Mouse (Mus musculus) limb, embryonic 13.5 days (tissue): ENCODE data around the gene B3gnt4. TPM values are rescaled to one million over a fixed set of nuclear protein-coding genes. Genes with fewer than 3 reads are reported as not detected.

Experiments used
- ATAC-seq: fragments of 200-750 bp; cut with Nextera tagmentation; 2 replicates; pipeline ENCODE4 v1.8.0; 2017; ENCODE audit warnings: low read depth, moderate number of reproducible peaks, moderate TSS enrichment; ENCODE audit not compliant: low FRiP score
- H3K27ac ChIP-seq: fragments of 300-500 bp; sonication (generic); 2 replicates; pipeline ENCODE4 v1.5.1; 2015; ENCODE audit warnings: inconsistent platforms, mild to moderate bottlenecking, moderate library complexity
- H3K27me3 ChIP-seq: fragments of 300-500 bp; sonication (generic); 2 replicates; pipeline ENCODE4 v1.6.1; 2015; ENCODE audit warnings: mild to moderate bottlenecking, inconsistent platforms
- H3K36me3 ChIP-seq: fragments of 300-500 bp; sonication (generic); 2 replicates; pipeline ENCODE4 v1.6.1; 2015; ENCODE audit warnings: inconsistent platforms, mild to moderate bottlenecking, moderate library complexity
- H3K4me1 ChIP-seq: fragments of 300-500 bp; sonication (generic); 2 replicates; pipeline ENCODE4 v1.6.1; 2015; ENCODE audit warnings: inconsistent platforms
- H3K4me2 ChIP-seq: fragments of 300-500 bp; sonication (generic); replicated peaks from 2 replicates; pipeline ENCODE4 v1.6.1; 2015; ENCODE audit warnings: inconsistent platforms, mild to moderate bottlenecking, moderate library complexity
- H3K4me3 ChIP-seq: fragments of 300-500 bp; sonication (generic); 2 replicates; pipeline ENCODE4 v1.5.1; 2015; ENCODE audit warnings: moderate library complexity, mild to moderate bottlenecking, inconsistent platforms
- H3K9ac ChIP-seq: fragments of 300-500 bp; sonication (generic); 2 replicates; pipeline ENCODE4 v1.6.1; 2015; ENCODE audit warnings: mild to moderate bottlenecking, inconsistent platforms
- H3K9me3 ChIP-seq: fragments of 300-500 bp; sonication (generic); 2 replicates; pipeline ENCODE4 v1.6.1; 2016; ENCODE audit warnings: inconsistent platforms
- WGBS: fragments of 180-500 bp; shearing (Covaris S2); methylation state at CpG from one replicate; pipeline ENCODE4 v1.1.7; 2015; 5-methylcytosine and 5-hydroxymethylcytosine counted together
- polyA plus RNA-seq: library from polyadenylated mRNA; unstranded; fragments of >200 nt; fragmentation: Nextera tagmentation; extraction: Ambion mirVana; gene quantifications from 2 replicates; pipeline ENCODE4 v1.2.1, GENCODE M21; 2015

B3gnt4 gene
- 0.50 and 1.4 TPM in 2 replicates for polyA plus RNA-seq

GRCm38 (mm10) chr5:123510160-123510559 lies at the start of gene B3gnt4:
TSS of gene B3gnt4 (plus strand) at chr5:123510460.
- Histone ChIP-seq H3K36me3 (peaks cover 40% of the 10 kb centered on the region), H3K4me2 (peak within 1 kb of the TSS; percentile 88), H3K27ac (no peak within 1 kb of the TSS), H3K4me3 (no peak within 1 kb of the TSS), H3K27me3 (peaks cover 34% of the 10 kb centered on the region), H3K9ac (no peak within 1 kb of the TSS), H3K4me1 (peaks cover 16% of the 10 kb centered on the region), H3K9me3 (no peaks in the 10 kb centered on the region)
- ATAC-seq = no peak
- 90% methylated on average over 5 of the region's 5 CpGs for WGBS

DNA sequence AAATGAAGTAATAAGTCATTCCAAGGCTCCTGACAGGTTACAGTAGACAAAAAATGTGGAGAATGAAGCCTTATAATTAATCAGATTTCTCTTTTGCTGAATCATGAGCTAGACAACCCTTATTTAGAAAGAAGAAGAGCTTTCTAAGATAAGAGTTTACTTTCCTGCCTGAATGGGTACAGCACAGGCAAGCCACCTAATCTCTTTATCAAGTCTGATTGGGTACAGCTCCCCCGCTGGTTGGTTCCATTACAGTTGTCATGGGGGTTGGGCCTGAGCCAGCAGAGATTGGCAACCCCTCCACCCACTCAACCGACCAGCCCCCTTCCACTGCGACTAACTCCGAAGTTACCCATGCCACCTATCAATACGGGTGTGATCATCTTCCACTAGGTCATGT lies 48.8 kb upstream of the B3gnt4 start:
- WGBS = 68% methylated on average over 5 of the region's 5 CpGs
- H3K9me3 ChIP-seq = no peaks in the 10 kb centered on the region
- no peaks in the 10 kb centered on the region for H3K27me3 ChIP-seq
- no peaks in the 10 kb centered on the region for H3K4me1 ChIP-seq
- peaks cover 17% of the 10 kb centered on the region for H3K36me3 ChIP-seq
- no peak overlapping the region for H3K4me2 ChIP-seq
- no peak for ATAC-seq
- no peak overlapping the region for H3K9ac ChIP-seq
- no peak overlapping the region for H3K27ac ChIP-seq
- H3K4me3 ChIP-seq = no peak overlapping the region

- Histone ChIP-seq H3K4me3 (no peak overlapping the region), H3K9ac (no peak overlapping the region), H3K27ac (no peak overlapping the region), H3K4me1 (no peaks in the 10 kb centered on the region), H3K36me3 (no peaks in the 10 kb centered on the region), H3K9me3 (no peaks in the 10 kb centered on the region), H3K27me3 (no peaks in the 10 kb centered on the region), H3K4me2 (no peak overlapping the region)
- 83% methylated on average over 1 of the region's 1 CpGs for WGBS
- no peak for ATAC-seq
Observed at GRCm38 (mm10) chr5:123464638-123465037, 45.6 kb upstream of the B3gnt4 start.

- Histone ChIP-seq H3K4me2 (peak overlapping the region; percentile 50), H3K4me1 (peaks cover 5% of the 10 kb centered on the region; the same call in 1 of the 2 replicates), H3K4me3 (no peak overlapping the region), H3K9ac (peak overlapping the region; percentile 13; the same call in 1 of the 2 replicates), H3K9me3 (no peaks in the 10 kb centered on the region), H3K27me3 (no peaks in the 10 kb centered on the region), H3K36me3 (no peaks in the 10 kb centered on the region), H3K27ac (no peak overlapping the region)
- WGBS = 25% methylated on average over 10 of the region's 10 CpGs
- ATAC-seq = no peak
Observed at GRCm38 (mm10) chr5:123470784-123471400, 39.4 kb upstream of the B3gnt4 start.

- Histone ChIP-seq H3K36me3 (no peaks in the 10 kb centered on the region), H3K27me3 (no peaks in the 10 kb centered on the region), H3K4me3 (no peak overlapping the region), H3K9me3 (no peaks in the 10 kb centered on the region), H3K4me1 (peaks cover 5% of the 10 kb centered on the region; the same call in 1 of the 2 replicates), H3K9ac (no peak overlapping the region), H3K4me2 (no peak overlapping the region), H3K27ac (no peak overlapping the region)
- ATAC-seq = no peak
- 83% methylated on average over 5 of the region's 5 CpGs for WGBS
Observed at GRCm38 (mm10) chr5:123473817-123474216, 36.4 kb upstream of the B3gnt4 start.

GRCm38 (mm10) chr5:123487659-123488395 lies 22.4 kb upstream of the B3gnt4 start:
- Histone ChIP-seq H3K9ac (no peak overlapping the region), H3K27me3 (no peaks in the 10 kb centered on the region), H3K4me3 (no peak overlapping the region), H3K36me3 (no peaks in the 10 kb centered on the region), H3K27ac (no peak overlapping the region), H3K9me3 (no peaks in the 10 kb centered on the region), H3K4me1 (peaks cover 12% of the 10 kb centered on the region; the same call in 1 of the 2 replicates), H3K4me2 (no peak overlapping the region)
- no peak for ATAC-seq
- WGBS = 85% methylated on average over 11 of the region's 11 CpGs

DNA sequence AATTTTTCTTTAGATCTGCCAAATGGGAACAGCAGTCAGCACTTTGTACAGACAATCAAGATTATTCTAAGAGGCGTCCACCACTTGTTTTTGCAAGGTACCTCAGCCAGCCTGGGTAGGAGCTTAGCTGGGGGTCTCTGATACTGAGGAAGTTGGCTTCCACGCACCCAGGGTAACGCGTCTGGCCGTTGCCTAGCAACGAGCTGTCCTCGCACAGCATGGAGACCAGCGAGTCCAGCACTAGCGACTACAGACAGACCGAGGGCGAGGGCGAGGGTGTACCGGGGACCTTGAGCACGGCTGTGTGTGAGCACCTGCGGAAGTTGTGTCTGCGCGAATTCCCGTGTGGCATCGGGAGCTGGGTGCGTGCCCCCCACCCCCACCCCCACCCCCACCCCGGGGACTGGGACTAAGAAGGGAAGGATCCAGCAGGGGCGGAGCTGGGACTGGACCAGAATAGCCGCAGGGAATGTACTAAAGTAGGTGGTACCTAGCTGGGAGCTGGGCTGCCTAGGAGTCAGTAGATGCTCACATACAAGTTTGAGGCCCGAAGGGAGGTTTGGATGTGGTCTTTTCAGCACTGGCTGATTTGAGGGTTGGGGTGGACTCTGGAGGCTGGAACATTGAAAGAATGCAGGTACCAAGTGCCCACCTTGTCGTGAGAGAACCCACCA lies 21.0 kb upstream of the B3gnt4 start, which contains the start of the genes Lrrc43 and Il31:
Gene Lrrc43, plus strand, starts transcription at position 194 of the 674 bp plus-strand sequence.
Gene Il31, minus strand, starts transcription at position 378 of the 674 bp plus-strand sequence.
- Histone ChIP-seq H3K36me3 (no peaks in the 10 kb centered on the region), H3K27ac (no peak within 1 kb of the TSS), H3K4me2 (peak within 1 kb of the TSS; percentile 55), H3K4me1 (peaks cover 12% of the 10 kb centered on the region; the same call in 1 of the 2 replicates), H3K27me3 (no peaks in the 10 kb centered on the region), H3K4me3 (0 out of 2 replicates have a peak within 1 kb of the TSS, but pooled peaks have one; percentile 2), H3K9ac (0 out of 2 replicates have a peak within 1 kb of the TSS, but pooled peaks have one; percentile 31), H3K9me3 (no peaks in the 10 kb centered on the region)
- WGBS = 10% methylated on average over 21 of the region's 25 CpGs
- no peak for ATAC-seq

GRCm38 (mm10) chr5:123489935-123490334 lies 20.3 kb upstream of the B3gnt4 start:
- H3K4me2 ChIP-seq = no peak overlapping the region
- no peaks in the 10 kb centered on the region for H3K9me3 ChIP-seq
- WGBS = 30% methylated on average over 9 of the region's 9 CpGs
- ATAC-seq = no peak
- no peak overlapping the region for H3K27ac ChIP-seq
- no peaks in the 10 kb centered on the region for H3K27me3 ChIP-seq
- peaks cover 12% of the 10 kb centered on the region; the same call in 1 of the 2 replicates for H3K4me1 ChIP-seq
- H3K9ac ChIP-seq = no peak overlapping the region
- H3K4me3 ChIP-seq = no peak overlapping the region
- H3K36me3 ChIP-seq = no peaks in the 10 kb centered on the region

GRCm38 (mm10) chr5:123499717-123500116 lies 10.5 kb upstream of the B3gnt4 start:
- Histone ChIP-seq H3K27ac (no peak overlapping the region), H3K27me3 (peaks cover 6% of the 10 kb centered on the region; the same call in 1 of the 2 replicates), H3K4me2 (no peak overlapping the region), H3K9ac (no peak overlapping the region), H3K4me1 (peaks cover 14% of the 10 kb centered on the region), H3K9me3 (no peaks in the 10 kb centered on the region), H3K4me3 (no peak overlapping the region), H3K36me3 (no peaks in the 10 kb centered on the region)
- 37% methylated on average over 4 of the region's 4 CpGs for WGBS
- ATAC-seq = no peak

GRCm38 (mm10) chr5:123501973-123502372 lies 8.3 kb upstream of the B3gnt4 start:
- peaks cover 9% of the 10 kb centered on the region for H3K4me1 ChIP-seq

DNA sequence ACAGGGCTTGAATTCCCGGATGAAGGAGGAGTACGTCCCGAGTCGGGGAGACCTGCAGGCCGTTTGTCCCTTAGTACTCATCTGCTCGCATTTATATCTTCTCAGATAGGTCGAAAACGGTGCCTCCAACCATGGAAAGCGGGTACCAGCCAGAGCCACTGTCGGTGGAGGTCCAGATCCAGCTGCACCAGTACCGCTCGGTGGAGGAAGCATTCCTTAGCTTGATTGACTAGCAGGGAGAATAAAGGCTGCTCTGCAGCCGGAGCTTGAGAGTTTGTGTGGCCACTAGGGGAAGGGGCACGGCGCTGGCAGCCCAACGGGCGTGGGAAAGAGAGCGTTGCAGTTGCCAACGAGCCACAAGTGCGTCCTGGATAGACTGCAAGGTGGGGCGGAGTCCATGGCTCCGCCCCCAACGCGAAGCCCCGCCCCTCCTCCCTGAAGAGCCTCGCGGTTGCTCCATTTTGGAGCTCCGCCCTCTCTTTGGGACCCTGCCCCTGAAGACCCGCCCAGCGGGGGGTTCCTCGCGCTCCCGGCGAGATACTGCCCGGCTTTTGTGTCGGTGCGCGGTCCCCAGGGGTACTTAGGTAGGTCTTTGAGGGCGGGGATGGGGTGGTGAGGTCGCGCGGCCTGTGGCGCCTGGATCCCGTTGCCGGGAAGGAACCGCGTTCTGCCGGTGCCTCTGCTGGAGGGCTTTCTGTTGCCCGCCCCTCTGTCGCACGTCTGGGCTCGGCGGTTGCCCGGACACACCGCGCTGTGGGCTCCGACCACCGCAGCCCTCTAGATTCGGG lies 2.1 kb upstream of the B3gnt4 start:
- ATAC-seq = peak; percentile 89
- under 1% methylated on average over 59 of the region's 59 CpGs for WGBS
- Histone ChIP-seq H3K9me3 (no peaks in the 10 kb centered on the region), H3K36me3 (peaks cover 24% of the 10 kb centered on the region), H3K27me3 (peaks cover 37% of the 10 kb centered on the region), H3K27ac (no peak overlapping the region), H3K4me3 (peak overlapping the region; percentile 65), H3K4me1 (peaks cover 16% of the 10 kb centered on the region), H3K4me2 (peak overlapping the region; percentile 88), H3K9ac (peak overlapping the region; percentile 70)

More at GRCm38 (mm10) chr5:123501973-123502372, 8.3 kb upstream of the B3gnt4 start:
- Histone ChIP-seq H3K36me3 (no peaks in the 10 kb centered on the region), H3K9me3 (no peaks in the 10 kb centered on the region), H3K4me3 (no peak overlapping the region), H3K27ac (no peak overlapping the region), H3K9ac (no peak overlapping the region), H3K4me2 (no peak overlapping the region), H3K27me3 (peaks cover 19% of the 10 kb centered on the region)
- WGBS = 79% methylated on average over 4 of the region's 4 CpGs
- no peak for ATAC-seq
